Mouse (Mus musculus) cerebellum, adult 2 months (tissue): ENCODE data around the gene 1700086D15Rik.

Experiments
- CTCF ChIP-seq: fragments of 200-500 bp; IDR thresholded peaks from 2 replicates; pipeline ENCODE4 v1.5.1; 2011; ENCODE audit warnings: low read depth, mild to moderate bottlenecking, control low read depth, low read length, moderate library complexity, borderline replicate concordance; ENCODE audit not compliant: insufficient read depth
- POLR2A ChIP-seq: fragments of 200-500 bp; IDR thresholded peaks from 2 replicates; pipeline ENCODE4 v1.6.1; 2011; ENCODE audit warnings: low read length, control low read depth, borderline replicate concordance; ENCODE audit not compliant: insufficient read depth

- no peak for TF ChIP-seq POLR2A
- no peak for TF ChIP-seq CTCF
Measured at GRCm38 (mm10) chr11:65158658-65158990, 1.1 kb downstream of the 1700086D15Rik start.
